ENCODE assay signal across 9 mouse cellular contexts in genomic region chr19:60837747-60838146, GRCm38 (mm10). TPM values are rescaled to one million over a fixed set of nuclear protein-coding genes. Genes with fewer than 3 reads are reported as not detected.
DNase-seq lines count a peak whose midpoint lies in the region; ATAC-seq and TF ChIP-seq lines count a peak whose summit lies in the region.
"Had no signal": no experiment of that assay in that cellular context is flagged by ENCODE, and none has a peak within 500 bp of the region (broad histone marks: within the 10 kb centered on the region; RNA-seq: fewer than 3 reads in every experiment).

No protein-coding gene starts in this region.

- DNase-seq in intestine, embryonic 14.5 days (ENCODE audit: low spot score) = peak; percentile 83
- peak; percentile 49 for DNase-seq in cerebellum, adult 11-12 months
- peak; percentile 49 for DNase-seq in forelimb bud, embryonic 11.5 days (ENCODE audit: low read depth, low spot score)
- DNase-seq in kidney, adult 2 months = peak; percentile 73
- DNase-seq in limb, embryonic 11.5 days (ENCODE audit: low spot score) = peak; percentile 82
- DNase-seq in naive thymus-derived CD4-positive, alpha-beta T cell, adult 2 months (ENCODE audit: low read depth) = peak; percentile 86
- peak; percentile 23 for DNase-seq in telencephalon, adult 2 months (ENCODE audit: low read depth, low spot score)

- ATAC-seq in intestine, embryonic 14.5 days (replicated peaks; ENCODE audit: low FRiP score, low TSS enrichment, low read depth) = no peak
- ATAC-seq in intestine, embryonic 15.5 days = no peak
- no peak for ATAC-seq in limb, embryonic 11.5 days (ENCODE audit: insufficient number of reproducible peaks, low FRiP score, low TSS enrichment, low read depth)

- peaks cover 54% of the 10 kb centered on the region for H3K36me3 ChIP-seq in intestine, embryonic 14.5 days (ENCODE audit: control insufficient read depth, insufficient read depth, low read length)
- peaks cover 12% of the 10 kb centered on the region for H3K36me3 ChIP-seq in intestine, embryonic 15.5 days
- H3K36me3 ChIP-seq in kidney, adult 2 months (ENCODE audit: control insufficient read depth, insufficient read depth, low read length) = peaks cover 5% of the 10 kb centered on the region
- peaks cover 17% of the 10 kb centered on the region; the same call in 1 of the 2 replicates for H3K36me3 ChIP-seq in limb, embryonic 11.5 days (ENCODE audit: control insufficient read depth, insufficient read depth, low read length)

- no peak overlapping the region for H3K9ac ChIP-seq in intestine, embryonic 14.5 days (ENCODE audit: low read length)
- no peak overlapping the region for H3K9ac ChIP-seq in intestine, embryonic 15.5 days
- H3K9ac ChIP-seq in limb, embryonic 11.5 days (ENCODE audit: low read length) = no peak overlapping the region
- H3K9ac ChIP-seq: stomach, embryonic 15.5 days had no signal

- H3K9me3 ChIP-seq in intestine, embryonic 14.5 days (ENCODE audit: control insufficient read depth, low read length) = no peaks in the 10 kb centered on the region
- no peaks in the 10 kb centered on the region for H3K9me3 ChIP-seq in intestine, embryonic 15.5 days
- H3K9me3 ChIP-seq in limb, embryonic 11.5 days (ENCODE audit: control insufficient read depth, low read length) = no peaks in the 10 kb centered on the region
- H3K9me3 ChIP-seq: stomach, embryonic 15.5 days had no signal

- H3K4me2 ChIP-seq in intestine, embryonic 14.5 days (ENCODE audit: low read length) = no peak overlapping the region
- no peak overlapping the region for H3K4me2 ChIP-seq in intestine, embryonic 15.5 days (replicated peaks)
- no peak overlapping the region for H3K4me2 ChIP-seq in limb, embryonic 11.5 days (ENCODE audit: low read depth, severe bottlenecking)
- H3K4me2 ChIP-seq: stomach, embryonic 15.5 days had no signal

- TF ChIP-seq POLR2A in kidney, adult 2 months (IDR thresholded peaks at IDR 0.05; ENCODE audit: low read depth, low read length) = no peak

- H3K27ac ChIP-seq in intestine, embryonic 14.5 days (ENCODE audit: low read depth) = no peak overlapping the region
- H3K27ac ChIP-seq in intestine, embryonic 15.5 days = no peak overlapping the region
- no peak overlapping the region for H3K27ac ChIP-seq in kidney, adult 2 months (ENCODE audit: insufficient read depth, low read depth, low read length)
- no peak overlapping the region for H3K27ac ChIP-seq in limb, embryonic 11.5 days (replicated peaks; ENCODE audit: low read depth, low read length)
- H3K27ac ChIP-seq: stomach, embryonic 15.5 days had no signal

- peak; percentile 78 for TF ChIP-seq CTCF in kidney, adult 2 months (conservative IDR thresholded peaks at IDR 0.05; ENCODE audit: insufficient read depth, insufficient read length, low read depth, low read length)

- no peaks in the 10 kb centered on the region for H3K27me3 ChIP-seq in intestine, embryonic 14.5 days (replicated peaks; ENCODE audit: control insufficient read depth, insufficient read depth, low read length)
- no peaks in the 10 kb centered on the region for H3K27me3 ChIP-seq in intestine, embryonic 15.5 days (replicated peaks)
- no peaks in the 10 kb centered on the region for H3K27me3 ChIP-seq in kidney, adult 2 months (replicated peaks; ENCODE audit: control insufficient read depth, insufficient read depth, low read length)
- H3K27me3 ChIP-seq in limb, embryonic 11.5 days (ENCODE audit: control insufficient read depth, insufficient read depth, low read length) = no peaks in the 10 kb centered on the region
- H3K27me3 ChIP-seq: stomach, embryonic 15.5 days had no signal

- 84% methylated on average over 1 of the region's 1 CpGs for WGBS in intestine, embryonic 14.5 days
- 67% methylated on average over 1 of the region's 1 CpGs for WGBS in intestine, embryonic 15.5 days
- 83% methylated on average over 1 of the region's 1 CpGs for WGBS in kidney, adult 2 months
- 79% methylated on average over 1 of the region's 1 CpGs for WGBS in limb, embryonic 11.5 days

- no peak overlapping the region for H3K4me3 ChIP-seq in intestine, embryonic 14.5 days (ENCODE audit: low read depth, low read length)
- H3K4me3 ChIP-seq in intestine, embryonic 15.5 days (replicated peaks) = no peak overlapping the region
- H3K4me3 ChIP-seq in kidney, adult 2 months (ENCODE audit: insufficient read depth, low read depth, low read length) = no peak overlapping the region
- H3K4me3 ChIP-seq in limb, embryonic 11.5 days (ENCODE audit: low read depth, low read length) = no peak overlapping the region
- H3K4me3 ChIP-seq: stomach, embryonic 15.5 days had no signal

- H3K4me1 ChIP-seq in intestine, embryonic 14.5 days (replicated peaks; ENCODE audit: control insufficient read depth, insufficient read depth, low read length) = no peaks in the 10 kb centered on the region
- H3K4me1 ChIP-seq in intestine, embryonic 15.5 days (replicated peaks) = no peaks in the 10 kb centered on the region
- no peaks in the 10 kb centered on the region for H3K4me1 ChIP-seq in kidney, adult 2 months (ENCODE audit: control insufficient read depth, insufficient read depth, low read length)
- H3K4me1 ChIP-seq in limb, embryonic 11.5 days (ENCODE audit: control insufficient read depth, insufficient read depth, low read length) = no peaks in the 10 kb centered on the region
- H3K4me1 ChIP-seq: stomach, embryonic 15.5 days had no signal

RNA-seq across cellular contexts. Expression of gene Sfxn4, which starts 23.5 kb away (rescaled TPM):
- polyA plus RNA-seq in intestine, embryonic 14.5 days (2014; fragmentation: Nextera tagmentation; extraction: Ambion mirVana) = 5.3 and 6.9 TPM in 2 replicates
- polyA plus RNA-seq in intestine, embryonic 15.5 days (2015; fragmentation: Nextera tagmentation; extraction: Ambion mirVana) = 4.1 and 5.0 TPM in 2 replicates
- polyA plus RNA-seq in kidney, adult 2 months (2012; rRNA removed) = 2.6 and 3.6 TPM in 2 replicates
- 13.9 and 14.4 TPM in 2 replicates for polyA plus RNA-seq in limb, embryonic 11.5 days (2014; fragmentation: Nextera tagmentation; extraction: Ambion mirVana)

RNA-seq across cellular contexts. Expression of gene Fam45a, which starts 26.4 kb away (rescaled TPM):
- polyA plus RNA-seq in intestine, embryonic 14.5 days (2014; fragmentation: Nextera tagmentation; extraction: Ambion mirVana) = 29.8 and 30.1 TPM in 2 replicates
- 32.0 TPM in 2 replicates for polyA plus RNA-seq in intestine, embryonic 15.5 days (2015; fragmentation: Nextera tagmentation; extraction: Ambion mirVana)
- 12.7 and 17.2 TPM in 2 replicates for polyA plus RNA-seq in kidney, adult 2 months (2012; rRNA removed)
- polyA plus RNA-seq in limb, embryonic 11.5 days (2014; fragmentation: Nextera tagmentation; extraction: Ambion mirVana) = 31.1 and 31.2 TPM in 2 replicates

RNA-seq across cellular contexts. Expression of gene Prdx3, which starts 36.6 kb away (rescaled TPM):
- polyA plus RNA-seq in intestine, embryonic 14.5 days (2014; fragmentation: Nextera tagmentation; extraction: Ambion mirVana) = 136 and 138 TPM in 2 replicates
- 150 and 158 TPM in 2 replicates for polyA plus RNA-seq in intestine, embryonic 15.5 days (2015; fragmentation: Nextera tagmentation; extraction: Ambion mirVana)
- polyA plus RNA-seq in kidney, adult 2 months (2012; rRNA removed) = 354 and 364 TPM in 2 replicates
- 77.5 and 79.9 TPM in 2 replicates for polyA plus RNA-seq in limb, embryonic 11.5 days (2014; fragmentation: Nextera tagmentation; extraction: Ambion mirVana)

RNA-seq across cellular contexts. Expression of gene Eif3a, which starts 47.3 kb away (rescaled TPM):
- 168 and 181 TPM in 2 replicates for polyA plus RNA-seq in intestine, embryonic 14.5 days (2014; fragmentation: Nextera tagmentation; extraction: Ambion mirVana)
- 138 and 140 TPM in 2 replicates for polyA plus RNA-seq in intestine, embryonic 15.5 days (2015; fragmentation: Nextera tagmentation; extraction: Ambion mirVana)
- 22.6 and 29.1 TPM in 2 replicates for polyA plus RNA-seq in kidney, adult 2 months (2012; rRNA removed)
- 200 and 207 TPM in 2 replicates for polyA plus RNA-seq in limb, embryonic 11.5 days (2014; fragmentation: Nextera tagmentation; extraction: Ambion mirVana)

RNA-seq across cellular contexts. Expression of gene Grk5, which starts 51.8 kb away (rescaled TPM):
- 2.1 and 3.2 TPM in 2 replicates for polyA plus RNA-seq in intestine, embryonic 14.5 days (2014; fragmentation: Nextera tagmentation; extraction: Ambion mirVana)
- polyA plus RNA-seq in intestine, embryonic 15.5 days (2015; fragmentation: Nextera tagmentation; extraction: Ambion mirVana) = 1.5 and 2.0 TPM in 2 replicates
- polyA plus RNA-seq in kidney, adult 2 months (2012; rRNA removed) = 2.5 and 2.8 TPM in 2 replicates
- 2.0 and 2.3 TPM in 2 replicates for polyA plus RNA-seq in limb, embryonic 11.5 days (2014; fragmentation: Nextera tagmentation; extraction: Ambion mirVana)

Comparison
In these comparisons a context has a peak if more than half of its experiments do, and no peak if none do; other contexts are left out.
1. DNase-seq: peak in every context shown above with its lines; median percentile 86 in naive thymus-derived CD4-positive, alpha-beta T cell, adult 2 months; 83 in intestine, embryonic 14.5 days; 82 in limb, embryonic 11.5 days; 73 in kidney, adult 2 months; 49 in cerebellum, adult 11-12 months; 49 in forelimb bud, embryonic 11.5 days; 23 in telencephalon, adult 2 months.